Mouse (Mus musculus) hindbrain, embryonic 13.5 days (tissue): ENCODE data around the gene Dmbt1. TPM values are rescaled to one million over a fixed set of nuclear protein-coding genes. Genes with fewer than 3 reads are reported as not detected.

ENCODE experiments used
- ATAC-seq: fragments of 200-750 bp; cut with Nextera tagmentation; 2 replicates; pipeline ENCODE4 v1.8.0; 2017; ENCODE audit warnings: moderate TSS enrichment; ENCODE audit not compliant: low FRiP score
- H3K27ac ChIP-seq: fragments of 300-500 bp; sonication (generic); 2 replicates; pipeline ENCODE4 v1.5.1; 2015; ENCODE audit warnings: inconsistent platforms, mild to moderate bottlenecking, moderate library complexity
- H3K27me3 ChIP-seq: fragments of 300-500 bp; sonication (generic); 2 replicates; pipeline ENCODE4 v1.6.1; 2015; ENCODE audit warnings: mild to moderate bottlenecking, inconsistent platforms
- H3K36me3 ChIP-seq: fragments of 300-500 bp; sonication (generic); 2 replicates; pipeline ENCODE4 v1.6.1; 2015; ENCODE audit warnings: mild to moderate bottlenecking, inconsistent platforms
- H3K4me1 ChIP-seq: fragments of 300-500 bp; sonication (generic); replicated peaks from 2 replicates; pipeline ENCODE4 v1.6.1; 2015; ENCODE audit warnings: inconsistent platforms
- H3K4me2 ChIP-seq: fragments of 300-500 bp; sonication (generic); 2 replicates; pipeline ENCODE4 v1.6.1; 2015; ENCODE audit warnings: inconsistent platforms, mild to moderate bottlenecking, moderate library complexity
- H3K4me3 ChIP-seq: fragments of 300-500 bp; sonication (generic); 2 replicates; pipeline ENCODE4 v1.5.1; 2015; ENCODE audit warnings: mild to moderate bottlenecking, inconsistent platforms
- H3K9ac ChIP-seq: fragments of 300-500 bp; sonication (generic); 2 replicates; pipeline ENCODE4 v1.6.1; 2015; ENCODE audit warnings: mild to moderate bottlenecking, inconsistent platforms
- H3K9me3 ChIP-seq: fragments of 300-500 bp; sonication (generic); 2 replicates; pipeline ENCODE4 v1.6.1; 2016; ENCODE audit warnings: inconsistent platforms
- WGBS: fragments of 180-500 bp; shearing (Covaris S2); methylation state at CpG from one replicate; pipeline ENCODE4 v1.1.7; 2015; 5-methylcytosine and 5-hydroxymethylcytosine counted together
- polyA plus RNA-seq: library from polyadenylated mRNA; unstranded; fragments of >200 nt; fragmentation: Nextera tagmentation; extraction: Ambion mirVana; gene quantifications from 2 replicates; pipeline ENCODE4 v1.2.1, GENCODE M21; 2015

The Dmbt1 gene
- polyA plus RNA-seq, result not detected in 2 replicates

DNA sequence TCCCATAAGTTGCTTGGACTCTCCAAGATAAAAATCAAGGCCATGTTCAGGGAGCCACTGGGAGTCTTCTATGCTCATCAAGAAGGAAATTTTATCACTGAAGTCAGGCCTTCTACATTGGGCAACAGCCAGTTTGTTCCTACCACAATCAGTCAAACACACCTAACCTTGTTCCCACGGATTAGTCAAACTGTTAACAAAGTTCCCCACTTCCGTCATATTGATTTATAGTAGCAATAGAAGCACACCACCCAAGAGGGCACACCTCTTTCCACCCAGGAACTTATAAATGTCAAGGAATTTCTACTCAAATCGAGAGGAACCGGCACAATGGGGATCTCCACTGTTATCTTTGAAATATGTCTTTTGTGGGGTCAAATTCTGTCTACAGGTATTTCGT, at the start of gene Dmbt1:
TSS of gene Dmbt1 (plus strand) at position 299 of the 400 bp plus-strand sequence.
- Histone ChIP-seq H3K27me3 (no peaks in the 10 kb centered on the region), H3K4me3 (no peak within 1 kb of the TSS), H3K4me1 (no peaks in the 10 kb centered on the region), H3K9ac (no peak within 1 kb of the TSS), H3K9me3 (no peaks in the 10 kb centered on the region), H3K27ac (no peak within 1 kb of the TSS), H3K4me2 (no peak within 1 kb of the TSS), H3K36me3 (no peaks in the 10 kb centered on the region)
- no peak for ATAC-seq
- WGBS, result 86% methylated on average over 5 of the region's 5 CpGs

DNA sequence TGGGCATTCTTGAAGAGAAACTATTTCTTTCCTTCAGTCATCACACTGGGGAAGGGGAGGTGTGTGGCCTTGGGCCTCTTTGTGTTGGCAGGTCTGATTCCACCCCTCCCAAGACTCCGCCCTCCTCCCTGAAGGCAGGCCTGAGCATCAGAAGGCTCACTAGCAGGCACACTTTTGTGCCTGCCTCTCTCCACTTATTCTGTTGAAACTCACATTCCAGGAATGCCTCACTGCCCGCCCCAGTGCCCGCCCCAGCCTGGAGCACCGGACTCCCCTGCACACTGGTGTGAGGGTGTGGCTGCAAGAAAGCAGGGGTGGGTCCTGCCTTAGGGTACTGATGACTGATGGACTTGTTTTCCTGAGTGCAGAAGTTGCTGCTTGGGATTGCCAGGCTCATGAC, 49.5 kb upstream of the Dmbt1 start:
- Histone ChIP-seq H3K9me3 (no peaks in the 10 kb centered on the region), H3K27me3 (no peaks in the 10 kb centered on the region), H3K4me1 (peaks cover 13% of the 10 kb centered on the region), H3K27ac (no peak overlapping the region), H3K9ac (no peak overlapping the region), H3K36me3 (no peaks in the 10 kb centered on the region), H3K4me3 (no peak overlapping the region), H3K4me2 (no peak overlapping the region)
- WGBS, result 35% methylated on average over 4 of the region's 4 CpGs
- no peak for ATAC-seq

DNA sequence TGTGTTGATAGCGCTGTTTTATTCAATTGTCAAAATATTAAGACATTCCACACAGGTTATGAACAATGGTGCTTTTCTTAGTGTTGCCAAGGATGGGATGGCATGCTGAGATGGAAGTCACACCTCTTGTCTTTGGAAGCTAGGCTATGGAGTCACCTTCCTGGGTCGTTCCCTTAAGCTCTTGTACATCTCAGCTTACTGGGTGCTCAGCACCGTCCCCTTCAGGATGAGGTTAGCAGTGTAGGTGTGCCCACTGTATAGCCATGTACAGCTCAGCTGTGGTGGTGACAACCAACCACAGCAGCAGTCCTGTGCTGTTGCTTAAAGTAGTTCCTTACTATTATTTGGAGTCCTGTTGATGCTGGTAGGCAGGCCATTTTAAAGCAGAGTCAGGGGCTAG, 49.0 kb upstream of the Dmbt1 start:
- no peaks in the 10 kb centered on the region for H3K9me3 ChIP-seq
- no peaks in the 10 kb centered on the region for H3K27me3 ChIP-seq
- no peak overlapping the region for H3K4me2 ChIP-seq
- H3K4me3 ChIP-seq, result no peak overlapping the region
- no peak overlapping the region for H3K9ac ChIP-seq
- H3K36me3 ChIP-seq, result no peaks in the 10 kb centered on the region
- 79% methylated on average over 3 of the region's 3 CpGs for WGBS
- no peak overlapping the region for H3K27ac ChIP-seq
- H3K4me1 ChIP-seq, result peaks cover 8% of the 10 kb centered on the region
- ATAC-seq, result no peak

DNA sequence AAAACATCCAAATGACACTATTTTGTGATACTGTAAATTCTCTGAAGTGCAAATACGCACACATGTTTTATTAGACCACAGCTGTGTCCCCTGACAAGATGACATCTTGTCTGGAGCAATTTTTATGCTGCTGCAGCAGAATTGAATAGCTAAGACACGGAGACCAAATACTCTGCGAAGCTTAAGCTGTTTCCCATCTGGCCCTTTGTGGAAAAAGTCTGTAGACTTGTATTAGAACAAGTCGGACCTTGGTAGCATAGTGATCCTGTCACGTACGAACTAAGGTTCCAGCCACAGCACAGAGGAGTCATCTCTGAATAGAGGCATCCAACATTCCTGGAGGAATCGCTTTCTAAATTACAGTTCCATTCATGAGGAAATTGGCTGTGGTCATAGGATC, 47.6 kb upstream of the Dmbt1 start:
- no peak for ATAC-seq
- H3K27me3 ChIP-seq, result no peaks in the 10 kb centered on the region

DNA sequence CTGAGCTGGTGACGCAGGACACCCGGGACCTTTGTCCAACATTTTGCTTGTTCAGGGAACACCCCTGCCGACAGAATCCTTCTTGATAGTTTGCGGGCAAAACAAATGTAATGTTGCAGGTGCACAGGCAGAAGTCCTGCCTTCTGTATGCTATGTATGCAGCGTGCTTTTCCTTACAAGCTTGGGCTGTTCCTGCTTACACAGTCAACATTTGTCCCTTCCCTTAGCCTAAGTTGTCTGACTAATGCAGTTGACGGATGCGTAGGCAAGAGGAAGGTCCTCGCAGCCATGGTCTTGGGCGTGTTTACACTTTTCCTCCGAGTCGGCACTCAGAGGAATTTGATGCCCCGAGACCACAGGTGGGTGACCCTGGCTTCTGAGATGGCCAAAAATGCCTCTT, 46.7 kb upstream of the Dmbt1 start:
- H3K4me2 ChIP-seq, result no peak overlapping the region
- ATAC-seq, result no peak
- H3K27ac ChIP-seq, result no peak overlapping the region
- no peak overlapping the region for H3K9ac ChIP-seq
- WGBS, result 87% methylated on average over 12 of the region's 12 CpGs
- no peaks in the 10 kb centered on the region for H3K9me3 ChIP-seq
- H3K27me3 ChIP-seq, result no peaks in the 10 kb centered on the region
- no peaks in the 10 kb centered on the region for H3K4me1 ChIP-seq
- no peaks in the 10 kb centered on the region for H3K36me3 ChIP-seq
- H3K4me3 ChIP-seq, result no peak overlapping the region

More for the DNA sequence above, 47.6 kb upstream of the Dmbt1 start:
- Histone ChIP-seq H3K36me3 (no peaks in the 10 kb centered on the region), H3K4me3 (no peak overlapping the region), H3K9me3 (no peaks in the 10 kb centered on the region), H3K9ac (no peak overlapping the region), H3K4me2 (no peak overlapping the region), H3K27ac (no peak overlapping the region), H3K4me1 (no peaks in the 10 kb centered on the region)
- 87% methylated on average over 7 of the region's 7 CpGs for WGBS

- Histone ChIP-seq H3K4me2 (no peak overlapping the region), H3K9ac (no peak overlapping the region), H3K27ac (no peak overlapping the region), H3K36me3 (no peaks in the 10 kb centered on the region), H3K27me3 (no peaks in the 10 kb centered on the region), H3K4me1 (no peaks in the 10 kb centered on the region), H3K9me3 (no peaks in the 10 kb centered on the region), H3K4me3 (no peak overlapping the region)
- WGBS, result 87% methylated on average over 3 of the region's 3 CpGs
- ATAC-seq, result no peak
Measured at GRCm38 (mm10) chr7:130985716-130986115, 46.1 kb upstream of the Dmbt1 start.

GRCm38 (mm10) chr7:130988146-130988545, 43.7 kb upstream of the Dmbt1 start:
- H3K27me3 ChIP-seq, result no peaks in the 10 kb centered on the region
- H3K36me3 ChIP-seq, result no peaks in the 10 kb centered on the region
- H3K9me3 ChIP-seq, result no peaks in the 10 kb centered on the region
- no peak overlapping the region for H3K4me3 ChIP-seq
- H3K4me2 ChIP-seq, result no peak overlapping the region
- no peaks in the 10 kb centered on the region for H3K4me1 ChIP-seq
- H3K27ac ChIP-seq, result no peak overlapping the region
- no peak overlapping the region for H3K9ac ChIP-seq
- WGBS, result 80% methylated on average over 5 of the region's 5 CpGs
- ATAC-seq, result no peak

DNA sequence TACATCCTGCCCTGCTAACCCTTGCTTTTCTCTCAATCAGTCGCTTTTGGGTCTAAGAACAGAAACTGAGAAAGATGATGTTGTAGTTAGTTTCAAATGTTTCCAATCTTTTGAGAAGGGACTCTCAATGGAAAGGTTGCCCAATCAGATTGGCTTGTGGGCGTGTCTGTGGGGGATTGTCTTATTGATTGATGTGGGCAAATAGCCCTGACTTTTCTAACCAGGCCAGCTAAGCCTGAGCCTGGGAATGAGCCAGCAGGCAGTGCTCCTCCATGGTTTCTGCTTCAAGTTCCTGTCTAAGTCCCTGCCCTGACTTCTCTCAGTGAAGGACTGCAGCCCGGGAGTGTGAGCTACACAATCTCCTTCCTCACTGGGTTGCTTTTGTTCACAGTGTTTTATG, 42.5 kb upstream of the Dmbt1 start:
- Histone ChIP-seq H3K27ac (no peak overlapping the region), H3K9me3 (no peaks in the 10 kb centered on the region), H3K36me3 (no peaks in the 10 kb centered on the region), H3K9ac (no peak overlapping the region), H3K4me2 (no peak overlapping the region), H3K27me3 (no peaks in the 10 kb centered on the region), H3K4me3 (no peak overlapping the region), H3K4me1 (no peaks in the 10 kb centered on the region)
- no peak for ATAC-seq
- 59% methylated on average over 3 of the region's 3 CpGs for WGBS

DNA sequence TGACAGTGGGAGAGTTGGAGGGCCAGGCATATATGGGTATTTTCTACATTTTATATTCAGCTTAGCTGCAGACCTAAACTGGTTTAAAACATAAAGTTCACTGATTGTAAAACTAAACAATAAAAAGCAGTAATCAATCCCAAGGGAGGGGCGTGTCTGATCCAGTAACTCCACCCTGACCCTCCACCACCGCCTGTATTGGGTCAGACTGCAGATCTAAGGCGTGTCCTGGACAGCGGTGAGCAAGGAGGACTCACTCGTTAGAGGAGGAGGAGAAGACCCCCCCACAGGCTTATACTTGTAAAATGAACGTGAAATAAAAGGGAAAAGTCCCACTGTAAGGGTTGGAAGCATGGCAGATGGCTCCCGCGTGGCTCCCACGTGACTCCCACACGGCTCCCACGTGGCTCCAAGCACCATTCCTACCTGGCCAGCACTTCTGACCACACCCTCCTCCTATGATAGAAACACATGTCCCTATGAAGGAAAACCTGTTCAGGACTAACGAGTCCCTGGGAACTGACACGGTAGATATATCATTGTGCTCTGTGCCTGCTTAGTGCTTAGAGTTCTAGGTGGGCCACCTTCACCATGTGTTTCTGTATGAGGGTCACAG, 40.6 kb upstream of the Dmbt1 start:
- no peak overlapping the region for H3K9ac ChIP-seq
- H3K27ac ChIP-seq, result no peak overlapping the region
- ATAC-seq, result no peak
- no peaks in the 10 kb centered on the region for H3K36me3 ChIP-seq
- no peak overlapping the region for H3K4me3 ChIP-seq
- no peaks in the 10 kb centered on the region for H3K4me1 ChIP-seq
- H3K9me3 ChIP-seq, result peaks cover 4% of the 10 kb centered on the region; the same call in 1 of the 2 replicates
- no peak overlapping the region for H3K4me2 ChIP-seq
- no peaks in the 10 kb centered on the region for H3K27me3 ChIP-seq
- WGBS, result 88% methylated on average over 13 of the region's 13 CpGs

GRCm38 (mm10) chr7:130993907-130994306, 37.9 kb upstream of the Dmbt1 start:
- WGBS, result 49% methylated on average over 8 of the region's 8 CpGs
- H3K36me3 ChIP-seq, result no peaks in the 10 kb centered on the region
- H3K27ac ChIP-seq, result no peak overlapping the region
- no peak overlapping the region for H3K9ac ChIP-seq
- no peak overlapping the region for H3K4me2 ChIP-seq
- H3K4me1 ChIP-seq, result no peaks in the 10 kb centered on the region
- H3K27me3 ChIP-seq, result no peaks in the 10 kb centered on the region
- no peak for ATAC-seq
- H3K4me3 ChIP-seq, result no peak overlapping the region
- peaks cover 4% of the 10 kb centered on the region; the same call in 1 of the 2 replicates for H3K9me3 ChIP-seq

DNA sequence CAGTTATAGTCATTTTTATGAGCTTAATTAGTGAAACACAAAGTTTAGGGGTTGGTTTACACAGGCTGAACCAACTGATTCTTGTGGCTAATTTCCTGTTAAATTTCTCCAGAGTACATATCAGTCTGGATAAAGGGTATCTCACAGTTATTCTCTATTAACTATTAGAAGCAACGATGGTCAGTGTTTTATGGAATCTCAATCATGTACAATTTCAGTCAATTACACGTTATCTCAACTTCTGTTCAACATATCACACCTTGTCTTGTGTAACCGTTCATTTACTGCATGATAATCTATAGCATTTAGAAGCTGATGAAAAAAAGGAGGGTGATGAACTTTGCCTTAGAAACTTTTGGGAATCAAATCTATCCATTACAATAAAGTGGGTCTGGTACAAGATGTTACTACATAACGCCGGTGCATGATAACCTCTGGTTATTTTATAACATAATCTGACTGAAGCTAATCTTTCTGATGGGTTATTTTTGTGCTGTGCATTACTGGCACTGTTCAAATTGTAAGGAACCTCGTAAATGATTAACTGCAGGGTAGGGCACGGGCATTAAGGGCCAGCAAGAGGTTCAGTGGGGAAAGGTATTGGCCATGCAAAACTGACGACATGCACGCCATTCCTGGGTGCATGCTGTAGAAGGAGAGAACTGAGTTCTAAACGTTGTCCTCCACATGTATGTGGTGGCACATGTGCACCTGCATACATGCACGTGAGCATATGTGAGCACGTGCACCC, 29.7 kb upstream of the Dmbt1 start:
- Histone ChIP-seq H3K4me2 (no peak overlapping the region), H3K9ac (no peak overlapping the region), H3K27me3 (no peaks in the 10 kb centered on the region), H3K36me3 (no peaks in the 10 kb centered on the region), H3K4me3 (no peak overlapping the region), H3K4me1 (no peaks in the 10 kb centered on the region), H3K9me3 (peaks cover 8% of the 10 kb centered on the region; the same call in 1 of the 2 replicates), H3K27ac (no peak overlapping the region)
- no peak for ATAC-seq
- WGBS, result 89% methylated on average over 12 of the region's 12 CpGs

DNA sequence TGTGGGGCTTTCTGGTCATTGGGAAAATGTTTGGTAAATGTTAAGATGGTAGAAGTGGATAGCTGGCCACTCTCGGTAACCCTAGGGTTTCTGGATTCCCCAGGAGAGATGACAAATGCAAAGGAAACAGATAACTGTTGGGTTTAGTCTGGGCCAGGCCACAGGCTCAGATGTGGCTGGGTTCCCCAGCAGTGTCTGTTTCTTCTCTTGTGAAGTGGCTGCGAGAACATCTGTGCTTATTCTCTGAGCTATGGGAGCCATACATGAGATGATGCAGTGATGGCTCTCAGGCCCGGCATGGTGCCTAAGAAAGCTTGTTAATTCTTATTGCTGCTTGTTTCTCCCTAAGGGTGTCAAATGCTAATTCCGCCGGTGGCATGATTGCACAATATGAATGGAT, 27.8 kb upstream of the Dmbt1 start:
- 96% methylated on average over 5 of the region's 5 CpGs for WGBS

DNA sequence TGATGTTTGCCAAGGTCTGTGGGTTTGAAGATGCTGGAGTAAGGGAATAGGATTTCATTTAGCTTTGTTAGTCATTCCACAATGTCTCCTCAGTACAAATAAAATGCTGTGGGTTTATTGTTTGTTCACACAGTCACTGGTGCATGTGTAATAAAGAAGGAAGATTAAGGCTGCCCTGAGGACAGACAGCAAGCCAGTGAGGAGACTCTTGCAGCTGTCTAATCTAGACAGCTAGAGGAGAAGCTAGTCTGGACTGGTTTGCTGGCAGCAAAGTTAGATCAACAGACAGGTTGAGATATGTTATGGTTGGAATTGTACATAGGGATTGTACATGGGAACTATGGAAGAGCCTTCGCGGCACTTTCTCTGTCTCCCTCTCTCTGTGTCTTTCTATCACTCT, 24.6 kb upstream of the Dmbt1 start:
- no peak for ATAC-seq
- 97% methylated on average over 2 of the region's 2 CpGs for WGBS
- peaks cover 11% of the 10 kb centered on the region; the same call in 1 of the 2 replicates for H3K9me3 ChIP-seq

More for the DNA sequence above, 27.8 kb upstream of the Dmbt1 start:
- Histone ChIP-seq H3K4me2 (no peak overlapping the region), H3K36me3 (no peaks in the 10 kb centered on the region), H3K9ac (no peak overlapping the region), H3K27ac (no peak overlapping the region), H3K9me3 (peaks cover 11% of the 10 kb centered on the region; the same call in 1 of the 2 replicates), H3K4me1 (no peaks in the 10 kb centered on the region), H3K4me3 (no peak overlapping the region), H3K27me3 (no peaks in the 10 kb centered on the region)
- ATAC-seq, result no peak

More for the DNA sequence above, 24.6 kb upstream of the Dmbt1 start:
- H3K4me3 ChIP-seq, result no peak overlapping the region
- H3K4me2 ChIP-seq, result no peak overlapping the region
- no peak overlapping the region for H3K9ac ChIP-seq
- no peaks in the 10 kb centered on the region for H3K27me3 ChIP-seq
- no peaks in the 10 kb centered on the region for H3K36me3 ChIP-seq
- no peak overlapping the region for H3K27ac ChIP-seq
- no peaks in the 10 kb centered on the region for H3K4me1 ChIP-seq
